In genomic region chr6:105677149-105678031, GRCm38 (mm10) we compare ENCODE assay signal across 10 mouse cellular contexts. TPM values are rescaled to one million over a fixed set of nuclear protein-coding genes. Genes with fewer than 3 reads are reported as not detected.
DNase-seq lines count a peak whose midpoint lies in the region; ATAC-seq lines count a peak whose summit lies in the region.
"Had no signal": no experiment of that assay in that cellular context is flagged by ENCODE, and none has a peak within 500 bp of the region (broad histone marks: within the 10 kb centered on the region; RNA-seq: fewer than 3 reads in every experiment).

Gene Cntn4, plus strand, starts transcription at chr6:105677660.

- 2% methylated on average over 35 of the region's 40 CpGs for WGBS in hindbrain, embryonic 15.5 days
- WGBS in limb, embryonic 11.5 days, result 2% methylated on average over 40 of the region's 40 CpGs

- peak within 1 kb of the TSS; percentile 81 for H3K4me2 ChIP-seq in hindbrain, embryonic 15.5 days
- H3K4me2 ChIP-seq in limb, embryonic 11.5 days (ENCODE audit: low read depth, severe bottlenecking), result peak within 1 kb of the TSS; percentile 70

- 0 out of 2 replicates have a peak, but pooled peaks cover 10% of the 10 kb centered on the region for H3K27me3 ChIP-seq in hindbrain, embryonic 15.5 days
- H3K27me3 ChIP-seq in limb, embryonic 11.5 days (ENCODE audit: control insufficient read depth, insufficient read depth, low read length), result peaks cover 16% of the 10 kb centered on the region

- peak; percentile 91 for ATAC-seq in hindbrain, embryonic 15.5 days (ENCODE audit: low FRiP score, low read depth)
- ATAC-seq in limb, embryonic 11.5 days (ENCODE audit: insufficient number of reproducible peaks, low FRiP score, low TSS enrichment, low read depth), result peak; percentile 67

- H3K36me3 ChIP-seq in hindbrain, embryonic 15.5 days, result no peaks in the 10 kb centered on the region
- no peaks in the 10 kb centered on the region for H3K36me3 ChIP-seq in limb, embryonic 11.5 days (ENCODE audit: control insufficient read depth, insufficient read depth, low read length)

- H3K9ac ChIP-seq in hindbrain, embryonic 15.5 days, result peak within 1 kb of the TSS; percentile 76
- H3K9ac ChIP-seq in limb, embryonic 11.5 days (ENCODE audit: low read length), result no peak within 1 kb of the TSS

- DNase-seq in adrenal gland, postnatal 25 days, result peak; percentile 3
- DNase-seq in adrenal gland, adult 8-10 months, result no peak
- peak; percentile 8 for DNase-seq in 3134 (ENCODE audit: extremely low read depth, insufficient read length, low spot score)
- peak; percentile 47 for DNase-seq in embryo, embryonic 11 days
- peak; percentile 63 for DNase-seq in limb, embryonic 11.5 days (ENCODE audit: low spot score)
- peak; percentile 75 to 76 for DNase-seq in right cerebral cortex, adult 2 months (ENCODE audit: low spot score in 2 of 2)
- no peak for DNase-seq in B cell, adult 2 months

- H3K9me3 ChIP-seq in hindbrain, embryonic 15.5 days, result no peaks in the 10 kb centered on the region
- no peaks in the 10 kb centered on the region for H3K9me3 ChIP-seq in limb, embryonic 11.5 days (ENCODE audit: control insufficient read depth, low read length)

- peak within 1 kb of the TSS; percentile 77 for H3K27ac ChIP-seq in hindbrain, embryonic 15.5 days (replicated peaks)
- H3K27ac ChIP-seq in limb, embryonic 11.5 days (replicated peaks; ENCODE audit: low read depth, low read length), result no peak within 1 kb of the TSS

- peaks cover 14% of the 10 kb centered on the region; the same call in 1 of the 2 replicates for H3K4me1 ChIP-seq in hindbrain, embryonic 15.5 days (replicated peaks)
- H3K4me1 ChIP-seq in limb, embryonic 11.5 days (ENCODE audit: control insufficient read depth, insufficient read depth, low read length), result peaks cover 5% of the 10 kb centered on the region; the same call in 1 of the 2 replicates

- peak within 1 kb of the TSS; percentile 69 for H3K4me3 ChIP-seq in hindbrain, embryonic 15.5 days
- H3K4me3 ChIP-seq in limb, embryonic 11.5 days (ENCODE audit: low read depth, low read length), result peak within 1 kb of the TSS; percentile 31
- H3K4me3 ChIP-seq: erythroblast, embryonic 14.5 days had no signal

RNA-seq across cellular contexts. Expression of gene Cntn4, which starts in this region (rescaled TPM):
- 0.97 and 1.9 TPM in 2 replicates for total RNA-seq in adrenal gland, postnatal 25 days (2021)
- under 1 TPM; 0.10 to 0.54 (median 0.21) TPM for total RNA-seq in adrenal gland, adult 8-10 months (2022)
- 25.0 and 28.0 TPM in 2 replicates for polyA plus RNA-seq in hindbrain, embryonic 15.5 days (2015; fragmentation: Nextera tagmentation; extraction: Ambion mirVana)
- polyA plus RNA-seq in limb, embryonic 11.5 days (2014; fragmentation: Nextera tagmentation; extraction: Ambion mirVana), result 0.94 and 1.0 TPM in 2 replicates
- polyA plus RNA-seq: erythroblast, embryonic 14.5 days; small intestine, adult 2 months had no signal

Comparison
In these comparisons a context has a peak if more than half of its experiments do, and no peak if none do; other contexts are left out.
1. RNA of gene Cntn4 (polyA plus RNA-seq): 25.0 to 28.0 TPM in hindbrain, embryonic 15.5 days; 0.94 to 1.0 TPM in limb, embryonic 11.5 days; every median in the first group is over 10 times any median in the second.
2. DNase-seq: peak in adrenal gland, postnatal 25 days (single experiment), 3134 (single experiment), embryo, embryonic 11 days (single experiment), limb, embryonic 11.5 days (single experiment) and right cerebral cortex, adult 2 months (2 of 2); none in adrenal gland, adult 8-10 months (single experiment) and B cell, adult 2 months (0 of 2).